Mouse (Mus musculus) small intestine, adult 2 months (tissue): ENCODE results near the gene Cdk14.

ENCODE experiments used
- CTCF ChIP-seq: fragments of 200-500 bp; IDR thresholded peaks from 2 replicates; pipeline ENCODE4 v1.5.1; 2012; ENCODE audit warnings: low read depth, mild to moderate bottlenecking, control low read depth, inconsistent platforms, low read length, moderate library complexity, mixed read lengths; ENCODE audit not compliant: insufficient replicate concordance, insufficient read length; ENCODE audit errors: extremely low read depth
- POLR2A ChIP-seq: fragments of 200-500 bp; IDR thresholded peaks from 2 replicates; pipeline ENCODE4 v1.6.1; 2012; ENCODE audit warnings: low read depth, mild to moderate bottlenecking, control low read depth, inconsistent platforms, low read length, moderate library complexity

- TF ChIP-seq CTCF (no peak), POLR2A (no peak)
Measured at GRCm38 (mm10) chr5:5261725-5262296, 158.3 kb downstream of the Cdk14 start.
